In genomic region chr17:49793965-49794364, GRCm38 (mm10) we compare ENCODE assay signal across 21 mouse cellular contexts.
DNase-seq lines count a peak whose midpoint lies in the region; ATAC-seq and TF ChIP-seq lines count a peak whose summit lies in the region.
"Had no signal": no experiment of that assay in that cellular context is flagged by ENCODE, and none has a peak within 500 bp of the region (broad histone marks: within the 10 kb centered on the region; RNA-seq: fewer than 3 reads in every experiment).

No protein-coding gene starts in this region.

- H3K27ac ChIP-seq in intestine, postnatal 0 days (ENCODE audit: low read depth, low read length) = no peak overlapping the region
- no peak overlapping the region for H3K27ac ChIP-seq in intestine, embryonic 15.5 days
- no peak overlapping the region for H3K27ac ChIP-seq in lung, postnatal 0 days (ENCODE audit: low read length)
- H3K27ac ChIP-seq: forebrain, embryonic 15.5 days; heart, embryonic 13.5 days; hindbrain, embryonic 15.5 days; limb, embryonic 13.5 days had no signal

- H3K9me3 ChIP-seq in intestine, postnatal 0 days (ENCODE audit: control insufficient read depth) = no peaks in the 10 kb centered on the region
- H3K9me3 ChIP-seq in intestine, embryonic 15.5 days = no peaks in the 10 kb centered on the region
- no peaks in the 10 kb centered on the region for H3K9me3 ChIP-seq in lung, postnatal 0 days (ENCODE audit: low read length)
- H3K9me3 ChIP-seq: forebrain, embryonic 15.5 days; heart, embryonic 13.5 days; hindbrain, embryonic 15.5 days; limb, embryonic 13.5 days had no signal

- no peak for ATAC-seq in intestine, postnatal 0 days
- no peak for ATAC-seq in intestine, embryonic 15.5 days
- no peak for ATAC-seq in lung, postnatal 0 days
- ATAC-seq: forebrain, embryonic 15.5 days; liver, postnatal 0 days had no signal

- no peak for DNase-seq in lung, postnatal 0 days (ENCODE audit: low spot score)
- DNase-seq in lung, adult 18-20 months = no peak
- DNase-seq in ES-CJ7 (ENCODE audit: low read depth, low spot score) = peak; percentile 53
- peak; percentile 0 for DNase-seq in induced T-regulatory cell, adult 2 months (ENCODE audit: low read depth)
- no peak for DNase-seq in neural tube, embryonic 10.5 days (ENCODE audit: extremely low spot score, low spot score)
- DNase-seq: adrenal gland, postnatal 14 days; cerebellum, adult 11 months; cerebellum, postnatal 25 days; embryo, embryonic 11 days; kidney, adult 2 months; kidney, postnatal 25 days; liver, postnatal 0 days; retina, postnatal 1 day; thymus, postnatal 25 days had no signal

- no peak overlapping the region for H3K4me2 ChIP-seq in intestine, postnatal 0 days (replicated peaks; ENCODE audit: low read depth)
- H3K4me2 ChIP-seq in intestine, embryonic 15.5 days (replicated peaks) = no peak overlapping the region
- H3K4me2 ChIP-seq in lung, postnatal 0 days (replicated peaks; ENCODE audit: low read depth, low read length) = no peak overlapping the region
- H3K4me2 ChIP-seq: forebrain, embryonic 15.5 days; heart, embryonic 13.5 days; hindbrain, embryonic 15.5 days; limb, embryonic 13.5 days had no signal

- WGBS in intestine, postnatal 0 days = 96% methylated on average over 3 of the region's 3 CpGs
- 95% methylated on average over 3 of the region's 3 CpGs for WGBS in intestine, embryonic 15.5 days
- 97% methylated on average over 3 of the region's 3 CpGs for WGBS in lung, postnatal 0 days

- H3K9ac ChIP-seq in intestine, postnatal 0 days (ENCODE audit: low read depth, low read length) = no peak overlapping the region
- H3K9ac ChIP-seq in intestine, embryonic 15.5 days = no peak overlapping the region
- H3K9ac ChIP-seq in lung, postnatal 0 days (replicated peaks; ENCODE audit: low read depth) = no peak overlapping the region
- H3K9ac ChIP-seq: forebrain, embryonic 15.5 days; heart, embryonic 13.5 days; hindbrain, embryonic 15.5 days; limb, embryonic 13.5 days; liver, postnatal 0 days had no signal

- TF ChIP-seq EP300 in lung, postnatal 0 days (IDR thresholded peaks at IDR 0.05) = no peak

- H3K4me3 ChIP-seq in intestine, postnatal 0 days (ENCODE audit: low read depth, low read length) = no peak overlapping the region
- H3K4me3 ChIP-seq in intestine, embryonic 15.5 days (replicated peaks) = no peak overlapping the region
- no peak overlapping the region for H3K4me3 ChIP-seq in lung, postnatal 0 days (ENCODE audit: low read depth, low read length)
- H3K4me3 ChIP-seq: forebrain, embryonic 15.5 days; heart, embryonic 13.5 days; hindbrain, embryonic 15.5 days; limb, embryonic 13.5 days; megakaryocyte, embryonic 14.5 days had no signal

- H3K27me3 ChIP-seq in intestine, postnatal 0 days (replicated peaks; ENCODE audit: control insufficient read depth, insufficient read depth, low read length) = no peaks in the 10 kb centered on the region
- no peaks in the 10 kb centered on the region for H3K27me3 ChIP-seq in intestine, embryonic 15.5 days (replicated peaks)
- H3K27me3 ChIP-seq in lung, postnatal 0 days (replicated peaks; ENCODE audit: insufficient read depth, low read length) = no peaks in the 10 kb centered on the region
- H3K27me3 ChIP-seq: forebrain, embryonic 15.5 days; heart, embryonic 13.5 days; hindbrain, embryonic 15.5 days; limb, embryonic 13.5 days; megakaryocyte, embryonic 14.5 days had no signal

- 0 out of 2 replicates have a peak, but pooled peaks have one; percentile 13 for TF ChIP-seq CTCF in intestine, postnatal 0 days (IDR thresholded peaks at IDR 0.05; ENCODE audit: low read depth)
- TF ChIP-seq CTCF in lung, postnatal 0 days (IDR thresholded peaks at IDR 0.05) = 0 out of 2 replicates have a peak, but pooled peaks have one; percentile 3

- H3K4me1 ChIP-seq in intestine, postnatal 0 days (replicated peaks; ENCODE audit: control insufficient read depth, insufficient read depth, low read length) = no peaks in the 10 kb centered on the region
- no peaks in the 10 kb centered on the region for H3K4me1 ChIP-seq in intestine, embryonic 15.5 days (replicated peaks)
- H3K4me1 ChIP-seq in lung, postnatal 0 days (ENCODE audit: insufficient read depth, low read depth, low read length) = no peaks in the 10 kb centered on the region
- H3K4me1 ChIP-seq: forebrain, embryonic 15.5 days; heart, embryonic 13.5 days; hindbrain, embryonic 15.5 days; megakaryocyte, embryonic 14.5 days had no signal

- H3K36me3 ChIP-seq in intestine, postnatal 0 days (ENCODE audit: control insufficient read depth, insufficient read depth) = no peaks in the 10 kb centered on the region
- no peaks in the 10 kb centered on the region for H3K36me3 ChIP-seq in intestine, embryonic 15.5 days
- no peaks in the 10 kb centered on the region for H3K36me3 ChIP-seq in lung, postnatal 0 days (ENCODE audit: insufficient read depth, low read length)
- H3K36me3 ChIP-seq: forebrain, embryonic 15.5 days; heart, embryonic 13.5 days; hindbrain, embryonic 15.5 days; limb, embryonic 13.5 days had no signal

Comparison
In these comparisons a context has a peak if more than half of its experiments do, and no peak if none do; other contexts are left out.
1. DNase-seq: peak in ES-CJ7 (single experiment) and induced T-regulatory cell, adult 2 months (single experiment); none in lung, postnatal 0 days (single experiment), lung, adult 18-20 months (0 of 2) and neural tube, embryonic 10.5 days (single experiment).